Mouse (Mus musculus) urinary bladder, adult 2 months (tissue): Measurements from ENCODE around the gene Dab2. TPM values are rescaled to one million over a fixed set of nuclear protein-coding genes. Genes with fewer than 3 reads are reported as not detected.

Source experiments
- DNase-seq: peaks from one replicate; pipeline ENCODE4 v3.0.0; 2022; ENCODE audit warnings: low spot score
- polyA plus RNA-seq: library from polyadenylated mRNA; depleted of rRNA; stranded (reverse); fragments of >200 nt; gene quantifications from 2 replicates; pipeline ENCODE4 v1.2.3, GENCODE M21; 2012; rRNA removed

The Dab2 gene
- polyA plus RNA-seq, 1 experiment = 99.9 TPM

DNA sequence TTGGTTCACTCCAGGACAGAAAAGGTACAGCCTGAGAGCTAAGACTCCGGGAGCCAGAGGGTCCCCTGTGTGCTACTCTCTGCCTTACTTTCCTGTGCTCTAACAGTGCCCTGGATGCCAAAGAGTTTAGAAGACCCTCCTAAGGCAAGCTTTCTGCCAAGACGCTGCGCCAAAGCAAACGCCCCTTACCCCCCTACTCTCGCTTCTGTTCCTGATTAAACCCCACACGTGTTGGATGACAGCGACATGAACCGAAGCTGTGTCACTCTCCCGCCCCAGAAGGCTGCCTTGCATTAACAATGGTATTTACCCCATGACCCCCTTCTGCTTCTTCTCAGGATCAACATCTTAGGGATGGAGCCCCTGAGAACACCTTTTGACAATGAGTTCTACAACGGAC, 167.4 kb downstream of the Dab2 start:
- DNase-seq = no peak

DNA sequence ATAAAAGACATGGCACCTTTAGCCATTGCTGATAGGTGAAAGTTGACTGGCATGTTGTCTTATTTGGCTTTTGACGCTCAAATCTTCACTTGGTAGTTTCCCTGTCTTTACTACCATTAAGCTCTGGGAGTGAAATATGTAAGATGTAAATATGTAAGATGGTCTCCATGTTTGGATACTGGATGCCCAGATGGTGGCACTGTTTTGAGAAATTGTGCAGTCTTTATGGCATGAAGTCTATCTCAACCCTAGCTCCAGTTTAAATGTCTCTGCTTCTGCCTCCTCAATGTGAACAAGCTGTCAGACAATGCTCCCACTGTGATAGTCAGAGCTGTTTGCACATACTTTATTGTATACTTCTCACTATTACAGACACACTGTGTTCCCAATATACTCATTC, 169.3 kb downstream of the Dab2 start:
- no peak for DNase-seq

DNA sequence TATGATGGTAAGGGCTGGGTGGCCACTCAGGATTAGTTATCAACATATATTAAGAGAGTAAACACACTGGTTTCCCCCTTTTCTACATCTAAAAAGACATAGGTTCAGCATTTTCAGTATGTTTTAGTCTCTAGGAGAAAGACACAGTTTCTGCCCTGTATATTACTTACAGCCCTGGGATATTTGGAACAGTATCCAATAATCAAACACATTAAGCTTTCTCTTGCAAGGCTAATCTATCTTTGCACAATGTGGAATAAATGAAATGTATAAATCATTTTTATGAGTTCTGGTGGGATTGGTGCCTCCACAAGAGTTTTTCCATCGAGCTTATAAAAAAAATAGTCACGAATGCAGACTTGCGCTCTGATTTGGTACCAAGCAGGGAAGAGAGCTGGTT, 169.8 kb downstream of the Dab2 start:
- DNase-seq = no peak

DNA sequence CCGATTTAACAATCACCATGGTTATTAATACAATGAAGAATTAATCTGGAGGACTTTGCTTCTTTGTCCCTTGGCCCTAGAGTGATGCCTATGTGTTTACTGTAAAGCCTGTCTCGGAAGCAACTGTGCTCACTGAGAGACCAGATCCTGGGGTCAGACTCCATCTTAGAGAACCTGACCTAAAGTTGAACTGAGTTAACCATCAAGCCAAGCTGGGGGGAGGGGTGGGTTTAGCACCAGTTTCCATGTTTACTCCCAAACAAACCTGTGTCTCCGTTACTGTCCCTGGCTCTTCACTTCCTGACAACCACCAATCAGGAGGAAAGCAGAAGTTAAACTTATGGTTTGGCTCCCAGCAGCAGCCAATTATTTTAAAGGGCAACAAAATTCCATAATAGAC, 184.0 kb downstream of the Dab2 start:
- DNase-seq = no peak

Other genes with a start within 250 kb of the Dab2 start
- 0.04 and 0.06 TPM in 2 replicates for gene C9, start 145.5 kb downstream of the Dab2 start, polyA plus RNA-seq
- 9.9 and 12.1 TPM in 2 replicates for gene Fyb, start 223.1 kb downstream of the Dab2 start, polyA plus RNA-seq